Mouse (Mus musculus): ENCODE measurements around the gene Ppp1r13l.
A peak's percentile ranks its signal among the peaks of the same experiment; 100 is the strongest.

Gene Ppp1r13l

DNA sequence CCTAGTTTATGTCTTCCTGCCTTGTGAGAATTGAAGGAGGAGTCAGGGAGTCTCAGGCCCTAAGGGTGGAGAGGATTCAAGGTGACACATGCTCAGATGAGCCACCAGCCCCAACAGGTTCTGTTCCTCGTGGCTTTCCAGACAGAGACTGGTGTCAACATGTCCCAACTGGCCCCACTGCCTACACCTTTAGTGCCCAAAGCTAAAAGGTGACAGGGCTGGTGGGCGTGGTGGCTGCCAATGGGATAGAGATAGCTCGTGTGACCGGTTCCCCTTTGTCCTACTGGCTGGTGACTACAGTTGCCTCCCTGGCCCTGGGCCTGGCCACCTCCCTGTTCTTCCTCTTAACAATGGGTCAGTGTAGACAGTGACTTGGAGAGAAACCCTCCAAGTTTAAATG lies 5.8 kb downstream of the Ppp1r13l start:
- DNase-seq (ENCODE audit: low read depth, low spot score): no peak

DNA sequence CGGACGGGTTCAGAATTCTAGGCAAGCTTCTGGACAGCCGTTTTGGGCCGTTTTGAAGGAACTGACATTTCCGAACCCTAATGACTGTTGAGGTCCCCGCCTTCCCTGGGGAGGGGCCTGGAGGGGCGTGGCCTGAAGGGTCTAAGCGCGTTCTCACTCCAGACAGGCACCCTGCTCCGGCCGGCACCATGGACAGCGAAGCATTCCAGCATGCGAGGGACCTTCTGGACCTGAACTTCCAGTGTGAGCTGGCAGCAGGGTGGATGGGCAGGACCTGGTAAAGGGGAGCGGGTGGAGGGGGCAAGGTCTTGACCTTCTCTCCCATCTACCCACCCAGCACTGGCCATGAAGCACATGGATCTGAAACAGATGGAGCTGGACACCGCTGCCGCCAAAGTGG lies 8.8 kb downstream of the Ppp1r13l start:
- no peak for DNase-seq (ENCODE audit: low read depth, low spot score)

DNA sequence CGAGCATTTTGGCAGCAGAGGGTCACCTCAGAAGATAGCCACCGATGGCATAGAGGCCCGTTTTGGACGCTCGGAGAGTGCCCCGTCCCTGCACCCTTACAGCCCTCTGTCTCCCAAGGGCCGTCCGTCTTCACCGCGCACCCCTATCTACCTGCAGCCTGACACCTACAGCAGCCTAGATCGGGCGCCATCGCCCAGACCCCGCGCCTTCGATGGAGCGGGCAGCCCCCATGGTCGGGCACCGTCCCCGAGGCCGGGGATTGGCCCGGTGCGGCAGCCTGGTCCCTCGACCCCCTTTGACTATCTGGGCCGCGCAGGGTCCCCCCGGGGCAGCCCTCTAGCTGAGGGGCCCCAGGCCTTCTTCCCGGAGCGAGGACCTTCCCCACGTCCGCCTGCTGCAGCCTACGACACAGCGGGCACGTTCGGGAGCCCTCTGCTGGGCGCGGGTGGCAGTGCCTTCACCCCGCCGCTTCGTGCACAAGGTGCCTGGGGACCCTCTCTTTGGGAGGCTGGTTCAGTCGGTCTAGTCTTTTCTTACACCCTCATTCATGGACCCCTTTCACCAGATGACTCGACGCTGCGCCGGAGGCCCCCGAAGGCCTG lies 10.4 kb downstream of the Ppp1r13l start:
- DNase-seq (ENCODE audit: low read depth, low spot score): no peak

DNA sequence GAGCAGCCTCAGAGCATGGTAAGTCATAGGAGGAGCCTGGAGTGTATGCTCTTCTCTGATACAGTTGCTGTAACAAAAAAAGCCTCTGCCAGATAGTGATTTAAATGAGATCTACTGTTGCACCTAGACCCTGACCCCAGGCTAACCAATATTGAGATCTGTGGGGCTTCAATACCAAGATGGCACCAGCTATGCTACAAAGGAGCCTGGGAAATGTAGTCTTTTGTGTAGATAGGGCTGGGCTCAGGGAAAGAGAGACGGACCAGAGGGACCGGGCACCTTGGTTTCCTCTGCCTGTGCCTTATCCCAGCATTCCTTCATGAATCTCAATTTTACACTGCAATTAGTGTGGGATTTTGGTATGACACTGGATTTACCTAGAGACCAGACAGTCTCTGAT lies 13.8 kb downstream of the Ppp1r13l start:
- no peak for DNase-seq (ENCODE audit: low read depth, low spot score)

DNA sequence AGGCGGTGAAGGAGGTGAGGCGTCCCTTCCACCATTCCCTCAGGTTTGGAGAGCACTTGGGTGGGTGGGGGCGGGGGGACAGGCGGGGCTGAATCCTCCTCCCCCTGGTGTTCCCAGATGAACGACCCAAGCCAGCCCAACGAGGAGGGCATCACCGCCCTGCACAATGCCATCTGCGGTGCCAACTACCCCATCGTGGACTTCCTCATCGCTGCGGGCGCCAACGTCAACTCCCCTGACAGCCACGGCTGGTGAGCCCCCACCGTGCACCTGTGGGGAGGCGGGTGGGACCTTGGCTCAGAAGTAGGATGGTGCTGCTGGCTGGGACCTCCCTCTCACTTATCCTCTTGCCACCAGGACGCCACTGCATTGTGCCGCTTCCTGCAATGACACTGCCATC lies 15.8 kb downstream of the Ppp1r13l start:
- no peak for DNase-seq (ENCODE audit: low read depth, low spot score)

DNA sequence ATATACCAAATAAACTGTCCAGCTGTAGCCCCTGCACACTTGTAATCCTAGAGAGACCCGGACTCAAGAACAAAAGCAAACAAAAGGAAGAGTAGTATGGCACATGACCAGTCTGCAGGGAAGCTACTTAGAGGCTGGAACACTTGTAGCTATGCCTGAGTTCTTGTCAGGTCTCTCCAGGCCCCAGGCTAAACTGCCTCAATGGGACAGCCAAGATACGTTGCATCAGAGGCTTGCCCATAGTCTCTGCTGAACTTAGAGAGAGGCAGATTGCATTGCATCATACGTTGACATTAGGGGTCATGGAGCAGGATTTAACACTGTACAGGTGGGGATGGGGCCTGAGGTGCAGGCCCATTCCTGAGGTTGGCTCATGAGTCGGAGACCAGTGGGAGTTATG lies 16.5 kb downstream of the Ppp1r13l start:
- no peak for DNase-seq (ENCODE audit: low read depth, low spot score)

DNA sequence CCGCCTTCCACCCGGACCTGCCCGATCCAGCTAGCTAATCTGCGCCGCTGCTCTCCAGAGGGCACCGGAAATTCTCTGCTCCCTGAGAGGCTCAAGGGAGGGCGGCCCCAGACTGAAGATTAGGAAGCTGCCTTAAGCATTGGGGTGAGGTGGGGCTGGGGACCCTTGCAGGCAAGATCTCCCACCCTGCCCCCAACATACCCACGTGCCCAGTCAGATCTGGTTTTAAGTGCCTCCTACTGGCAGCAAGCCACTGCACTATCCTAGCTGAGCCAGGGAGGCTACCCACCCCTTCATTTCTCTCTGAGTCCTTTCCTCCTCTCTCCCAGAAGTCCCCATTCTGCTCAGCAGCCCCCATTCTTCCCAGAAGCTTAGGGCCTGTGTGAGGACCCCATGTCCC lies 18.5 kb downstream of the Ppp1r13l start:
- peak; percentile 73 for DNase-seq (ENCODE audit: low read depth, low spot score)

DNA sequence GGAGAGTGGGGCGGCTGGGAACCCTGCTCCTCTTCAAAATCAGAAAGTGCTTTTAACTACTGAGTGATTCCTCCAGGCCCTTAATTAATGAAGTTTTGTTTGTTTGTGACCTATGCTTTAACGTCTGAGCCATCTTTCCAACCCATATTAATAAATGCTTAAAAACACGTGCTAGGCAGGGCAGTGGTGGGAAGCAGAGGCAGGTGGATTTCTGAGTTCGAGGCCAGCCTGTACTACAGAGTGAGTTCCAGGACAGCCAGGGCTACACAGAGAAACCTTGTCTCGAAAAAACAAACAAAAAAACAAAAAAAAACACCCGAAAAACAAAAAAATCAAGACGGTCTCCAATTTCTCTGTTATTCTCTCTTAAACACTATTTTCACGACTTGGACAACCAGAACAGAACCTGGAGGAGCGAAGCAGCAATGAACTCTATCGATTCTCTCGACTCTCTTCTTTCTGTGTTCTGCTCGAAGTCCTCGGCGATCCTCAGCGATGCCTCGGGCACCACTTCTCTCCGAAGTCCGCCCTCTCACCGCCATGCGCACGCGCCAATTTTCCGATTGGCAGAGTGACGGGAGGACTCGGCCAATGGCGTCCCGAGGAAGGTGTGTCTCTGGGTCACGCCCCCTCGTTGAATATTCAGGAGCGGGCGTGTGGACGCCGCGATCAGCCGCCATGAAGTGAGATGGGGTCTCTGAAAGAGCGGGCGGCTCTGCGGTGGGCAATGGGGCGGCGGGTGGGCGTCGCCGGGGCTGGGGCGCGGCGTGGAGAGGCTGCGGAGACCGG lies 22.0 kb downstream of the Ppp1r13l start, which contains the start of gene Ercc2:
Gene Ercc2 (plus strand): TSS at position 634 of the 789 bp plus-strand sequence.
- DNase-seq (ENCODE audit: low read depth, low spot score): peak; percentile 99

DNA sequence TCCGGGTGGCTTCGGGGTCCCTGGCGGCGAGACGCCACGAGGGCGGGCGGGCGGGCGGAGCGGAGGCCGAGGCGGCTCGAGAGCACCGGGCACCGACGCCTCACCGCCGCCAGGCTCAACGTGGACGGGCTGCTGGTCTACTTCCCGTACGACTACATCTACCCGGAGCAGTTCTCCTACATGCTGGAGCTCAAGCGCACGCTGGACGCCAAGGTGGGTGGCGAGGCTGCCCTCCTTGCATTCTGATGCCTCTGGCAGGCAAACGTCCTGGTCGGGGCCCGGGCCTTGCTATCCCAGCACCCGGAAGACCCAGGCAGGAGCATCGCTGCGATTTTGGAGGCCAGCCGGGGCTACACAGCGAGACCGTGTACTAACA lies 22.6 kb downstream of the Ppp1r13l start:
- DNase-seq (ENCODE audit: low read depth, low spot score): no peak

DNA sequence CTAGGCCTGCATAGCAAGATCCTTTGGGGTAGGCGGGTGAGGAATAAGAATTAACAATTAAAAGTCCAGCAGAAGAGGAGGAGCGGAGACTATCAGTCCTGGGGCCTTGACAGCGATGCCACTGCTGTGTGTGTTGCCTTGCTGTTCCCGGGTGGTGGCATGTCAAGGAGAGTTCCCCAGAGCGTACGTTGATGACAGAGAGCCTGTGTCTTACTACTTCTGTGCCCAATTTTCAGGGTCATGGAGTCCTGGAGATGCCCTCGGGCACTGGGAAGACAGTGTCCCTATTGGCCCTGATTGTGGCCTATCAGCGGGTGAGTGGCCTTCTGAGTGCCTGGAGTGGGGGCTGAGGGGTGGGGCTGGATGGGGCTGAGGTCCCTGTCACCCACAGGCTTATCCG lies 24.2 kb downstream of the Ppp1r13l start:
- no peak for DNase-seq (ENCODE audit: low read depth, low spot score)

DNA sequence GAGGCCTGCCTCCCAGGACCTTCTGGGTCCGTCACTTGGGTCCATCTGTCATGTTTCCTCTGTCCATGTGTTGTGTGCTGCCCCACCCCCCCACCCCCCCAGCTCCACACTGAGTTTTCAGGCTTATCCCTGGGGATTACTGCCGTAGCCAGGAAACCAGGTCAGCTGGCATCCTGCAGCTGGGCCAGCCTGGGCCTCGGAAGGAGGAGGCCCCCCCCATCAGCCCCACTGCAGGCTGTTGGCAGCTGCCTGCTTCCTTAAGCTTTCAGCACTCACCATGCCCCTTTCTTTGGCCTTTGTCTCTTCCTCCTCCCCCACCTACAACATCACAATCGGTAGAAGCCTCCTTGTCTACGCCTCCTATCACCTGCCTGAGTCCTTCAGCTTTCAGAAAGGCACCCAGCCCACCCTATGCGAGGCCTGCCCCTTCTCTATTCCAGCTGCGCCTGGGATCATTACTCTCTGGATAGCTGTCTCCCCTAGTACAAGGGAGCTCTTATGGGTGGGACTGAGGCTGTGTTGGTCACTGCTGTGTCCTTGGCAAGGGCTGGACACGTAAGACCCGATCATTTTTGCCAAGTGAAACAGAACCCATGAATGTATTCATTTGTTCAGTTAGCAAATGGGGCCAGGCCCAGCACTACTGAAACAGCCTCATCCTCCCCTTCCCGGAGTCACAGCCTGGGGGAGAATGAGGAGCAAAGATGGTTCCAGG lies 29.3 kb downstream of the Ppp1r13l start:
- peak; percentile 90 for DNase-seq (ENCODE audit: low read depth, low spot score)

DNA sequence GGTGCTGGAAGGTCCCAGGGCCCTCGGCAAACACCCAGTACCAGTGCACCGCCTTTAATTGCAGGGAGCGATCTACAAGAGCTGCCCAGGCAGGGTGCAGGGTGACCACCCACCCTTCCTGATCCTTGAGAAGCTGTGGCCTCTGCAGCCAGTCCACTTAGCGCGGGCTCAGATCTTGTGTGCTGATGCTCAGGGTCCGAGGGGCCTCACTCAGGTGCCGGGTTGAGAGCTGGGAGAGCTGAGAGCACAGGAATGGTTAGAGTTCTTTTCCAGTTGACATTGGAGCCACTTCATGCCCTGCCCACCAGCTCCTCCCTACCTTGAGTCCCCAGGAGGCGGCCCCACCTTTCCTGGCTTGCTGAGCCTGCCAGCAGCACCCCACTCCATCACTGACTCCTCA lies 34.9 kb downstream of the Ppp1r13l start:
- no peak for DNase-seq (ENCODE audit: low read depth, low spot score)

DNA sequence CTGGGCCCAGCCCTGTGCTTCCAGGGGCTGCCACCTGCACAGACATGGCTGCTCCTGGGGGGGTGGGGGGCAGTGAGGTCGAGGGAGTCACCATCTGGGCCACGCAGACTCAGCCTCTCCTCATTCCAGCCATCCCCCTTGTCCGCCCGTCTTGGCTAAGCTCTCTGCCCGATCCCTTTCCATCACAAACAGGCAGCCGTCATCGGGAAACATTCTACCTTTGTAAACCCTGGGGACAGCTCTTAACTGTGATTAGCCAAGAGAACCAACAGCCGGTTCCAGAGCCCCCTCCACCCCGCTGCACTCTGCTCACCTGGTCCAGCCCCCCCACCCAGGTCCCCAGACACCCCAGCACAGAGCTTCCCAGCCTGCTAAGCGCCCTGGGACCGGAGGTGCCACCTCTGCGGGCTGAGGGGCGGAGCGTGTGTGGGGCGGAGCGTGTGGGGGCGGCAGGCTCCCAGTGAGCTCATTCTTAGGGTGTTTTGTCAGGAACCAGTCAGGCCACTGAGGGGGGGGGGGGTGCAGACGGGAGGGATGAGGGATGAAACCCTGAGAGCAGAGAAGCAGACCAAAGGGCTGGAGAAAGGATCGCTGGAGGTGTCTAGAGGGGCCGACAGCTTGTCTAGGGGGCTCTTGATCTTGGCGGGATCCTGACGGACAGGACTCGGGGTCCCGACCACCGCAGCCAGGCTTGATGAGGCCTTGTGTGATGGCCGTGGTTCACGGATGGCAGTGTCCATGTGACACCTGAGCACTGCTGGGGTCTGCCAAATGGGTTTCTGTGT lies 40.1 kb downstream of the Ppp1r13l start:
- DNase-seq (ENCODE audit: low read depth, low spot score): peak; percentile 73

DNA sequence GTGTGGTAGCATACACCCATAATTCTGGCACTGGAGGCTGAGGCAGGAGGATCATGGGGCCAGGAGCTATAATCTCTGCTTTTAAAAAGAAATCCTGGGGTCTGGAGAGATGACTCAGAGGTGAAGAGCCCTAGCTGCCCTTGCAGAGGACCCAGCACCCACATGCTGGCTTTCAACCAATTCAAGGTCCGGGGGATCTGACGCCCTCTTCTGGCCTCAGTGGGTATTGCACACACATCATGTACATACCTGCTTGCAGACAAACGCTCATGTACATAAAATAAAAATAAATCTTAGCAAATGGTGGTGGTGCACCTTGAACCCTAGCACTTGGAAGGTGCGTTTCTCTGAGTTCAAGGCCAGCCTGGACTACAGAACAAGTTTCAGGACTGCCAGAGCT lies 41.4 kb downstream of the Ppp1r13l start:
- no peak for DNase-seq (ENCODE audit: low read depth, low spot score)

DNA sequence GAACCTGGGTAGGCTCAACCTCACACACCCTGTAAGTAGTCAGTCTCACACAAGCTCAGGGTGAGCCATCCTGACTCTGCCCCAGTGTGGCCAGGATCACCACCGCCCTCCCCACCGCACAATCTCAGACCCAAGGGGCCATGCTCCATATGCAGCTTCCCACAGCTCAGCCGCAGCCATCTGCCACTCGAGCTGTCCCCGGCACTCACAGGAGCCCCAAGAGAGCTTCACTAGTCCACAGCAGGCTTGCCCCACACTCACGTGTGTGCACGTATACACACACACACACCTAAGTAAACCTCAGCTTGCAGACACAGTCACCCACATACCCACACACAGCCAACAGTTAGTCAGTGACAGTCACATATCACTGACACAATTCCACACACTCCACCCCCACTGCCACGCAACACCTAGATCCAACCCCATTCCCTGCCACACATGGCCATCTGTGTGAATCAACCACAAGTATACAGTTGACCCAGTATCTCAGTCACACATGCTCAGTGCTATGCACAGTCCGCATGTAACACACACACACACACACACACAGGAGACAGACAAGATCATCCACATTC lies 43.1 kb downstream of the Ppp1r13l start:
- no peak for DNase-seq (ENCODE audit: low read depth, low spot score)

DNA sequence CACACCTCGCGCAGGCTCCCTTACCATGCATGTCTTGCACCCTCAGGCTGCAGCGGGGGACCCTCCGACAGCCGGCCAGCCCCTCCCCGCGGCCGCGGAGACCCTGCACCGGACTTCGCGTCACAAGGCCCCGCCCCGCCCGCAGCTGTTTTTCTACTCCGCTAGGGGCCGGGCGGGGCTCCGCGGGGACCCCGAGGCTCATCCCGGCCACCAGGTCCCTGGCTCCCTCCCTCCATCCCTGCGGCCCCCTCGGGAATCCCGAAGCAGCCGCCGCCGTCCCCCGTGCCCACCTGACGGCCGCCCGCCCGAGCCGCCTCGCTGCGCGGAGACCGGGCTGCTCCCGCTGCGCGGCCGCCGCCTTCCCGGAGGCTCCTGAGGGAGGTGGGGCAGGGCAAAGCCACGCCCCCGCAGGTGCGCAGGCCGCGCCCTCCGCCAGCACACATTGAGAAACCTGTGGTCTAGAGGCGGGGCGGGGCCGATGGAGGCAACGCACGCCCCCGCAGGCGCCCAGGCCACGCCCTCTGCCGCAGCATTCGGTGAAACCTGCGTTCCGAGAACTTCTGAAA lies 44.3 kb downstream of the Ppp1r13l start, which contains the start of gene Klc3:
Gene Klc3 (minus strand): TSS at position 374 of the 566 bp plus-strand sequence.
- no peak for DNase-seq (ENCODE audit: low read depth, low spot score)

DNA sequence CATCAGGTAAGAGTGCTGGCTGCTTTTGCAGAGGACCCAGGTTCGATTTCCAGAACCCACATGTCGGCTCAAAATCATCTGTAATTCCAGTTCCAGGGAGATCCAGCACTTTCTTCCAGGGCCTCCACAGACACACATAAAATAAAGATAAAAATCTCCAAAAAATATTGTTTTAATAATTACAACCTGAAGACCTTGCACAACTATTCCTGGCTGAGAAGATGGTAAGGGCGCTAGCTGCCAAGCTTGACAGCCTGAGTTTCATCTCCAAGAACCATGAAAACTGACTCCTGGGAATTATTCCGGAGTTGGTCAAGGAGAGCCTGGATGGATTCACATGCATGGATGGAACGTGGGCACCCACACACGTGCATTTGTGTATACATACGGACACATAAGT lies 44.9 kb downstream of the Ppp1r13l start, which contains the start of gene Ckm:
Gene Ckm (plus strand): TSS at position 301 of the 400 bp plus-strand sequence.
- DNase-seq (ENCODE audit: low read depth, low spot score): no peak

DNA sequence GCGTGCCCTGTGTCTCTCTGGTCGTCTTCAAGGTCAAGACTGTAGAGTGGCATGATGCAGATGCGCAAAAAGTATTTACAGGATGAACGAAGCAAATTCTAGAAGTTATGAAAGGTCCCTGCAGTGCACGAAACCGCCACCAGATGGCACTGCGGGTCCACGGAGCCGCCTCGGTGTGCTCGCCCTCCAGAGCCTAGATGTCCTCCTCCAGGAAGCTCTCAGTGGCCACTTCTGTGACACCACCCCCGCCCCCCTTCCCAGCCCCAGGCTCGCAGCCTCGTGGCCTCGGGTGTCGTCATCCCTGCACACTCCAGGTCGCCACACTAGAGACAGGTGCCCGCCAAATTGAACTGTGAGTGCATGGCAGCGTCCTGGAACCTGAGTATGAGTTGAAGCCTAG lies 45.9 kb downstream of the Ppp1r13l start:
- peak; percentile 74 for DNase-seq (ENCODE audit: low read depth, low spot score)

DNA sequence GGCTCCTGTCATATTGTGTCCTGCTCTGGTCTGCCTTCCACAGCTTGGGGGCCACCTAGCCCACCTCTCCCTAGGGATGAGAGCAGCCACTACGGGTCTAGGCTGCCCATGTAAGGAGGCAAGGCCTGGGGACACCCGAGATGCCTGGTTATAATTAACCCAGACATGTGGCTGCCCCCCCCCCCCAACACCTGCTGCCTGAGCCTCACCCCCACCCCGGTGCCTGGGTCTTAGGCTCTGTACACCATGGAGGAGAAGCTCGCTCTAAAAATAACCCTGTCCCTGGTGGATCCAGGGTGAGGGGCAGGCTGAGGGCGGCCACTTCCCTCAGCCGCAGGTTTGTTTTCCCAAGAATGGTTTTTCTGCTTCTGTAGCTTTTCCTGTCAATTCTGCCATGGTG lies 50.2 kb downstream of the Ppp1r13l start:
- no peak for DNase-seq (ENCODE audit: low read depth, low spot score)

DNA sequence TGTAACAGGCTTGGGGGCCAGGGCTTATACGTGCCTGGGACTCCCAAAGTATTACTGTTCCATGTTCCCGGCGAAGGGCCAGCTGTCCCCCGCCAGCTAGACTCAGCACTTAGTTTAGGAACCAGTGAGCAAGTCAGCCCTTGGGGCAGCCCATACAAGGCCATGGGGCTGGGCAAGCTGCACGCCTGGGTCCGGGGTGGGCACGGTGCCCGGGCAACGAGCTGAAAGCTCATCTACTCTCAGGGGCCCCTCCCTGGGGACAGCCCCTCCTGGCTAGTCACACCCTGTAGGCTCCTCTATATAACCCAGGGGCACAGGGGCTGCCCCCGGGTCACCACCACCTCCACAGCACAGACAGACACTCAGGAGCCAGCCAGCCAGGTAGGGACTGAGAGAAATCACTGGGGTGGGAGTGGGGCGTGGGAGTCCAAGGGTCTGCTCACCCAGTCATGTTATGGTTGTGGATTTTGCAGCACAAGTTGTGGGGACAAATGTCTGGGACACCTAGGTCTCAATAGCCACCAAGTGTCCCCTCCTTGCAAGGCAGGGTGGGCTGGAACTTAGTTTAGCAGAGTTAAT lies 51.3 kb downstream of the Ppp1r13l start:
- no peak for DNase-seq (ENCODE audit: low read depth, low spot score)

DNA sequence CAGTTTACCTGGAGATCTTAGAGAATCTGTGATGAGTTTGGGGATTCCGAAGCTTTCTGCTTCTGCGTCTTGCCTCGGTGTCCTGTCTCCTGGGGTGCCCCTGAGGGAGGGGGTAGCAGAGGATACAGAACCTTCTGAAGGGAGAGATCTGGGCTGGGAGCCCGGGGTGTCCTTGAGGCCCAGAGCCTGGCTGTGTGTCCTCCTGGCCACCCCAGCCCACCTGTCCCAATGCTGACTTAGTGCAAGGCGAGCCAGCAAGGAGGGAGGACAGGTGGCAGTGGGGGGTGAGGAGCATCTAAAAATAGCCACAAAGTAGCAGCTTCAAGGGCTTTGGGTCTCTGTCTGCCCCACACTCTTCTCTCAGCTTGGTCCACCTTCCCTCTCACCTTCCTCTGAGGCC lies 52.2 kb downstream of the Ppp1r13l start:
- DNase-seq (ENCODE audit: low read depth, low spot score): no peak
